Mouse (Mus musculus) adipocyte (in vitro differentiated cells): ENCODE measurements at regions not wholly inside any gene's neighbourhood (a gene's known extent, or its start where the extent isn't known, plus 50 kb on each side); places are given as distances from the start of the nearest gene placed in this dataset.

Source experiments
- DNase-seq: peaks from one replicate; pipeline ENCODE4 v3.0.0-alpha.2; 2016; ENCODE audit warnings: low spot score

DNA sequence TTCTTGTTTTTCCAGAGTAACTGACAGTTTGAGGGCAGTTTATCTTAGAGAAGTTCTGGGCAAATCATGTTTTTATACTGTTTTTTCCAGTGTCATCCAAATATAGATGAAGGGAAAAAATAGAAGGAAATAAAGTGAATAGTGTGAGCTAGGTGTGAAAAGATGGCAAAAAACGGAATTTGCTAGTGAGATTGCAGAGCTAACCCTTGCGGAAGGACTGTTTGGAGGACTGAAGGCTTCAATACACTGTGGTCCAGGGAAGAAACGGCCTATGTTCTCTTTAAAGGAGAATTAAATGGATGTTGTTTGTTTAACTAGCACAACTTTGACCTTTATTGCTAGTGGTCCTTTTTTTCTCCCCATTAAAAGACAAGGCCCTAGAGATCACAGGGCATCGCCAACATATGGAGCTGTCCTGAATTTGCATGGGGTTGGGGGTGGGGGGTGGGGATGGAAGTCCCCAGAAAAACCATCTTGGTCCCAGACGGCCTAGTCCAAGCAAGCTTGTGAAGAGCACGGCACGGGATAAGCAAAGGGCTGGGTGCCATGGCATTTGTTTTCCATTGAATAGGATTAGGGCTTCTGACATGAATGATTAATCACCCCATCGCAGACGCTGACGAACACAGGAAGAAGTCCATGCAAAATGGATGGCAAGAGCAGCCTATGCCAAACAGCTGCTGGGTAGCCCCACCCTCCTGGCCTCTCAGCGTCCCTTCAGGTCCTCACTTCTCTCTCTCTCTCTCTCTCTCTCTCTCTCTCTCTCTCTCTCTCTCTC lies 480.0 kb downstream of the Nuf2 start:
- no peak for DNase-seq

DNA sequence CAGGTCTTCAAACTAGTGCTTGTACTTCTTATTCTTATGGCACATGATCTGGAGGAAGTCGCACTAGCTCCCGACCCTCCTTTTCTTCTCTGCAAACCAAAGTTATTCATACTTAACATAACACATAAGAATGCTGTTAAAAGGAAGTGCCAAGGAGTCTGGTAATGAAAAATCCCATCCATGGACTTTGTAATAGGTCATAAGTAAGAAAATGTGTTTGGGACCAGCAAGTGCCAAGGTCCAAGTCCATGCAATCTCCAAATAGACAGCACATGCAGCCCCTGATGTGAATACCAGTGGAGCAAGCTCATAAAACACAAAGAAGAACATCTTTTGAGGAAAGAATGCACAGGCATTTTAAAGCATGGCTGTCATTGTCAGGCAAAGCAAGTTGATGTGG lies 481.4 kb downstream of the Nuf2 start:
- DNase-seq, result no peak

DNA sequence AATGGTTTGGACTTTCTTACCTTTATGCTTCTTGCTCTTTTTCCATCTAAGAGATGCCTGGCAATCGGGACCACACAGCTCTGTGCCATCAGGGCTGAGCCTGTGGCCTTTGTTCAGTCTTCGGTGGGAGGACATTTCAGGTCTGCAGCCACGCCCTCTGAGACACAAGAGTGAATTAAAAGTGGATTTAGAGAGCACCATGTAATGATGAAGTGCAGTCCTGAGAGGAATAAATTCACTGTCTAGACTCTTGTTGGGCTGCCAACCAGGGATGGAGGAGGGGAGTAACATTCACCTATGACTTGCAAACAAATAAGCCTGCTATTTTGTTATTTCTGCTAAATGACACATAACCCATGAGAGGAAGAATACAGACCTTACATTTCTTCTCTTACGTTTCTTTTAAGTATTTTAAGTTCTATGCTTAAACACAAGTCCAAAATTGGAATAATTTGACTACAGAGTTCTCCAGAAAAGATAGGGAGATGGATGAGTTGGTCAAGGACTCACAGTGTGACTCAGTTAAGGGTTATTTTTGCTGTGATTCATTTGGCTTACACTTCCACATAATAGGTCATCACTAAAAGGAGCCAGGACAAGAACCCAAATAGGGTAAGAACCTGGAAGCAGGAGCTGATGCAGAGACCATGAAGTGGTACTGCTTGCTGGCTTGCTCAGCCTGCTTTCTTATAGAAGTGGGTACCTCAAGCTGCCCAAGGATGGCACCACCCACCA lies 484.3 kb downstream of the Nuf2 start:
- DNase-seq, result no peak

DNA sequence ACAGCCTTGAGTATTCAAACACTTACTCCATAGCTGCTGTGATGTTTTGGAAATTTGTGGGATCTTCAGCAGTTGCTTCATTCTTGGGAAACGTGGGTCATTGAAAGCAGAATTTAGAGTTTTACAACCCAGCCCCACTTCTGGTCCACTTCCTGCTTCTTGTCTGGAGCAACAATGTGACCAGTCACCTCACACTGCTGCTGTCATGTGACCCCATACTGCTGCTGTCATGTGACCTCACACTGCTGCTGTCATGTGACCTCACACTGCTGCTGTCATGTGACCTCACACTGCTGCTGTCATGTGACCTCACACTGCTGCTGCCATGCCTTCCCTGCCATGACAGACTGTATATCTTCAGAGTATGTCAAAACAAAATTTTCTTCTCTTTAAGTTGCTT lies 497.7 kb downstream of the Nuf2 start:
- DNase-seq, result no peak

DNA sequence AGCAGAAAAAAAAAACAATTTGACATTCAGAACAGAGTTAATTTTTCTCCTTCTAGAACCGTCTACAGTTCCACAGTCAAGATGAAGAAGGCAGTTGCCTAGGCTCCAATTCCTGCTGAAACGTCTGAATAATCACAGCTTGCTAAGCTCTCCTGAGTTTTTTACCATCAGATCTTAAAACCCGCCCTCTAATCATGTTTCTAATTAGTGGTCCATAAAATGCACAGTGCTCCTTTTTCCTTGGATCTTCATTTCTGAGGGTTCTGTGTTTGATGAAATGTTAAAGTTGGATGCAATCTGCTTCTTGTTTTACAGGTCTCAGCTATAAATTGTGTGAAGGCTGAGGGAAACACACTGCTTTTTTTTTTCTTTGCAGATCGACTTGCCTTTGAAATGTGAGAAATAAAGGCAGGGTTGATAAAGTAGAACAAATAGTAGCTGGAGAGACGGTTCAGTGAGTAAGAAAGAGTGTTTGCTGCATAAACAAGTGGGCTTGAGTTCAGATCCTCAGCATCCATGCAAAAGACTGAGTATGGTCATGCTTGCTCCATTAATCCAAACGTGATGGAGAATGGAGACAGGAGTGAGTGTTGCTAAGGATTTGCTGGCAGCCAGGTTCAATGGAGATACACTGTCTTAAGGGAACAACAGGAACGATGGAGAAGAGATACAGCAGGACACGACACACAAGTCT lies 499.3 kb downstream of the Nuf2 start:
- no peak for DNase-seq

DNA sequence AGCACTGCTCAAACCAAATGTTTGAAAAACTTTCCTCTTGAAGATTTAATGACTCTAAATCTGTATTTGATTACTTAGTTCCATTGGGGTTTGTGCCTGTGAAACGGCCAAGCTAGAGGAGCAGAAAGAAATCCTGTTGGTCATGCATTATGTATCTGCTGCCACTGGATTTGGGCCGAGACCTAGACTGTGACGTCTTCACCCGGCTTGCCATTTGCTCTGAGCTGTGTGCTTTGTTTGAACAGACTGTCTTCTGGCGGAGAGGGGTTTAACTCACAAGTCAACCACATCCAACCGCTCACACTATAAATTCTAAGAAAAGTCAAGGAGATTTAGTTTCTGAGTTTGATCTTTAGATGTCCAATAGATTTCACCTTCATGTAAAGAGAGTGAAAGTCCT lies 503.6 kb downstream of the Nuf2 start:
- DNase-seq, result no peak

DNA sequence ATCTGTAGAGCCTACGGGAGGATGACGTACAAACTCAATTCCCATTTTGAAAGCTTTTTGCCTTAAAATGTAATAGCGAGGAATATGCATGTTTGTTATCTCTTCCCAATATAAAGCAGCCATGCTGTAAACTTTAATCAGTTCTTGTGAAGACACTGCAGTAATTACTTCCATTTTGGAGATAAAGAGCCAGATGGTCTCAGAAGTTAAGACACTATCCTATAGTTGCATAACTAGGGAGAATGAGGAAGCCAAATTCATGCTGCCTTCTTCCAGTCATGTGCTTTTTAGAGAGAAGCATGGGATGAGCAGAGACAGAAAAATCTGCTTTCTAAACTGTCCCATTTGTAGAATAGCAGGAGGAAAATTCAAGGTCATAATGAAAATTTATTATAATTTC lies 504.0 kb downstream of the Nuf2 start:
- DNase-seq, result no peak

DNA sequence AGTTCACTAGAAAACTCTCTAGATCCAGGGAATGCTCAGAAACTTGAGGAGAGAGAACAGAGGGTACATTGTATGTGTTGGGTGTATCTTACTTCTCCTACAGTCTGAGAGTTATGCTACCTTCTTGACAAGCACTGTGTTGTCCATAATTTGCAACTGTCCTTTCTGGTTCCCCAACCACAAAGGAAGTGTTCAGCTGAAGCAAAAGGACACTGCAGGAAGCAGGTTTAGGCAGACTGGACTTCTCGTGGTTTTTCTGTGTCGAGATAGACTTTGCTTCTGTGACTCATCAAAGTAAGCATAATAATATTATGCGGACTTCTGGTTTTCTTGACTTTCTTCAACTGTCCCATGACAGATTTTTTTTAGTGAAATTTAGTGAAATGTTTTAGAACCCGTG lies 506.7 kb downstream of the Nuf2 start:
- DNase-seq, result no peak

DNA sequence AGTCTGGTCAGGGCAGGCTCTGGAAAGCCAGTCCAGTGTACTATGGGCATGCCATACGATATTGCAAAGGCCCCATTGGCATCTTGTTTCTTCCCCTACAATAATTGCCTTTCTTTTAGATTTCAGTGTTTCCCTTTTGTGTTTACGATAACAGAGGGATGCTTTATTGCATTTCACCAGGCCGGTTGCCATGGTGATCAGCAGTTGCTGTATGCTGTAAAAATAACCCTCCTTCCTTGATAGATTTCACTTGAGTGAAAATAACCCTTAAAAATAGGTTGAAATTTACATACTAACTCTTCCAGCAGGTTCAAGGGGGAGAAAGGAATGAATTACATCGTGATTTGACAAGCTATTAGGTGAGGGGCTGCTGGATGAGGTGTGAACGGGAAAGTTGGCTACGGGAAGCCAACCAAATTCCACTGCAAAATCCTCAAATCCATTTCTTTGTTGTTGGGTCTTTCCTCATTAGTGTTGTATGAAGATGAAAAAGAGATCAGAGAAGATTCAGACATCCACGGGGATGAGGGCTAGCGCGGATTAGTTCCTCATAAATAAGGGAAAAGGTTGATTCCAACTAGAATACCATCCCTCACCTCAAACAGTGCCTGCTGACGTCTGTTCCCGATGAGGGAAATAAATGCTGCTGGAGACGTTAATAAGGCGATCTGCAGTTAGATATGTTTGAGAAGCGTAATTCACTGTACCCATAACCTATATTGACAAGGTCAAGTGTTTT lies 539.6 kb downstream of the Nuf2 start:
- DNase-seq, result no peak

DNA sequence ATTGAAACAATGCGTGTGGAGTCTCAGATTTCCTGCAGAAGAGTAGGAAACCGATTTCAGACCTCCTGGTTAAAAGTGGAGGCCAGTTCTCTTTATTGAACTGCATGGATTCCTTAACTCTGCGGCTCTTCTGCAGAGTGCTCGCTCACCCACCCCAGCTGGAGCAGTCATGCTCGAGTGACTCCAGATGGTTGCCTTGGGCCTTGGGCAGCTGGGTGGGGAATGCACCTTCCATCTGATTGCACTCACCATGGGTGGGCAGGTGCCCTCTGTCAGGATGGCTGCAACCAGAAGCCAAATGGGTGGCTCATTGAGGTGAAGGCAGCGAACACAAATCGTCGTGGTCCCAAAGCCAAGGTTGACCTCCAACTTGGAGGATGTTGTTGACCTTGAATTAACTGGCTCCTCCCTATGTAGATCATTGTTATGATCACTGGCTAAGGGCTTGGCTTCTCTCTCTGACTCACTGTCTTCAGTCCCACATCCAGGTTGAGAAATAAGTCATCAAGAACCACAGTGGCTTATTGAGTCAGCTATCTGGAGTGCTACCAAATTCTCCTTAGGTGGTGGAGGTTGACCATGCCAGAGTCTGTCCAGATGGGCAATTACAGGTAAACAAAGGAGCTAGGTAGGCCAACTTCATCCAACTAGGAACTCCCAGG lies 543.1 kb upstream of the Pbx1 start:
- no peak for DNase-seq

DNA sequence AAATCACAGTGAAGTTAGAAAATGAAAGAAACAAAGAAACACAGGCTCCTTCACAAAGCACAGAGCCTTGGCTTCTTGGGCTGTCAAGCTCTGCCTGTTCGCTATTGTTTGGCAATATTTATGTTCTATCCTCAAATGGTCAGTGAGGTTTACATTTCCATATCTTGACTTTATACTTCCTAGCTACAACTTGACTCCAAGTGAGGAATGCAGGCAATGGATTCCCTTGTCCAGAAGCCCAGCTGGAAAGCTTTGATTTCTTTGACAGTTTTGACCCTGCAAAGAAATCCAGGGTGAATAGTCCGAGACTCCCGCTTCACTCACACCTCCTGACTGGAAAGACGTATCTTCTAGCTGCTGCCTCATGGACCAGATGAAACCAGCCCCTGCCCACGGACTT lies 537.3 kb upstream of the Pbx1 start:
- DNase-seq, result no peak

DNA sequence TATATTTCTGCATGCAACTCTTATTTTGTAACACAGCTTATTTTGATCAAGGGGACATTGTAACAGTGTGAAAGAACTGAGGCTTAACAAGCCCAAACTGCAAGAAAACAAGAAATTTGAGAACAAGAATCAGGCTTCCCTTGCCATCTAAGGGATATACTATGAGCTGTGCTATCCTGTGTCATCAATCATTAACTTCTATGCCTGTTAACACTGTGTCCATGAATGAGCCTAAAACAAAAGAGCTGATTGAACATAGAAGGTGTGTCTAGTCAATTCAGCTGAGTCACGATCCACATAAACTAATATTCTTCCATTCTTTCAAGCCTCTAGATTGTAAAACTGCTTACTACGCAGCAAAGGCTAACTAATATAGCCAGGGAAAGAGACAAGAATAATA lies 535.3 kb upstream of the Pbx1 start:
- DNase-seq, result no peak

DNA sequence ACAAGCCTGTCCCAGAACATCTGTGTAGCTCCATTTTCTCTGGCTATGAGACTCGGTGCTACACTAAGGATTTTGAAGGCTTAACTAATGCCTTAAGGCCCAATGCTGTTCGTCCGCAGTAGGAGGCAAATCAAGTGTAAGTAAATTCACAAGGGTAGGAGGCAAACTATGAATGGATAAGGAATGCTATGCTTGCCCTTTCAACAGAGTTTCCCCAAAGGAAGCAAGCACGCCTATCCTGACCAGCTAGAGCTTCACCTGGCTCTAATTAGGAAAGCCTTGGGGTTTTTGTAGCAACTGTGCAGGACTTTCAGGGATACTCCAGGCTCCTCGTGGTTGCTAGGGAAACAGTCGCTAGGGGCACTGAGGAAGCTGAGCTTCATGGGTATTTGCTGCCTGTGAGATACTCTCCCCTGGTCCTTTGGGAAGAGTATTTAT lies 532.4 kb upstream of the Pbx1 start:
- no peak for DNase-seq

DNA sequence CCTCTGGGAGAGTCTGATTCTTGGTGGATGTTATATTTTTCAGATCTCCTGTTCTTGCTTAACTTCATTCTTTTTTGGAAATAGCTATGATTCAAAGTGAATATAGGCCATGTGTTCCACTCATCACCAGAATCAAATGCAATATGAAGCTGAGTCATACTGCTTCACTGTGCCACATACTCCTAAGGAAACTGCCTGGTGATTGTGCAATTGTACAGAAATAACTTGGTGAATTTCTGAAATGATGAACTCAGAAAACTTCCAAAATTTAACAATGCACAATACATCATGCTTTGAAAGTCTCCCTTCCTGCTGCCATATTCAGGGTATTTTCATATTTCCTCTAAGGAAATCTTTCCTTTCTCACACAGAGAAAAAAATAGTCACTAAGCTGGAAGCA lies 518.9 kb upstream of the Pbx1 start:
- no peak for DNase-seq

DNA sequence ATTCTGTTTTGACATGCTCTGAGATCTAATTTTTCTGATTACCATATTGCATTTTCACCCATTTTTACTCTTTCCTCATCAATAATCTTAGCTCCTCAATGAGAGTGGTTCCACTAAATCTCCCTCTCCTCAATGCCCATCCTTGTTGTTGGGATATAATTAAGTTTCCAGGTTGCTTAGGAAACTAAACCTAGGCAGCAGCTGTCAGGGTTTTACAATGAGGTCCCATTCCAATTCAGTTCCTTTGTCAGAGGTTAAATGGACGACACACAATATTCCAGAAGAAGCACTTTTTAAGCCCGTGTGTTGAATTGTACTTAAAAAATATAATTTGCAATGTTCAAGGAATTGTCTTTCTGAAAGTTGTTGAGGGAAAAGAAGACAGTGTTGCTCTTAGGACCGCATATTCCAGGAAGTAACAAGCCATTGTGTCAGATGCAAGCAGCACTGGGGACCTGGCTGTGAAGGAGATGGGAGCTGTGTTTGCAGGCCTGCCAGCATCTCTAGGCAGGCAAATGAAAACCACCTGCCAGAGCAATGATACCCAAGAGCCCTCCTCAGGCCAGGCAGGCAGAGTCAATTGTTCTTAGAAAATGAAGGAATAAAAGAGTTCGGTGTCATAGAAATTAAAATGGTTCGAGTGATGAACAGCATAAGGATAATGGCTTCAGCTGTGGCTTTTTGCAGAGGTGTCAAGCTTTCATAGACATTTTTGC lies 492.2 kb upstream of the Pbx1 start:
- DNase-seq, result no peak

DNA sequence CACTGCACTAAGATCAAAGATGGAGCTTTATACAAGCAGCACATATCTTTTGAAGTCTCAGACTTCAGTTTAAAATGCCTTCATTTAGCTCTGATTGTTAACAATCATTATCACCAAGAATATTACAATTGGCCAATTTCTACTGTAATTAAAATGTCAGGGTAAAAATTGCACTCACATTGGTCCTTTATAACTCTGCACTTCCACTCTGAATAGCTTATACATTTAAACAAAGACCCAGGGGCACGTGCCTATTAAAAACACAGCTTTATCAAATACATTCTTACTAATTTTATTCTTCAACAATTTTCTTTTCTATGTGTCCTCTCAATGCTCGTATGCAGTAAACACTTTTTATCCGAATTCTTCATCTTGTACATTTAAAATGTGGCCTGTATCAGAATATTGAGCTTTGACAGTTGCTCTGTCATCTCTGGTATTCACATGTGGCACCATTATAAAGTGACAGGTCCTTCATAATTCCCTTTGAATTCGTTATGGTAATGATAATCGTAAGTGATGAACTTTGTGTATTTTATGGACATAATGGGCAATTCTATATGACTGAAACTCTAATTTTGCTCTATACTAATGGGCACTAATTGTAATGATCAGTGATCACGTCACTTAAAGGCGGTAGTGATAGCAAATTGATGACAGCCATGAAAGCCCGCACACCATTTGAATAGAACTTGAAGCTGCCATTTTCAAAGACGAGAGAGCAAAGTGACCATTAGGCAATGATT lies 486.4 kb upstream of the Pbx1 start:
- DNase-seq, result no peak

DNA sequence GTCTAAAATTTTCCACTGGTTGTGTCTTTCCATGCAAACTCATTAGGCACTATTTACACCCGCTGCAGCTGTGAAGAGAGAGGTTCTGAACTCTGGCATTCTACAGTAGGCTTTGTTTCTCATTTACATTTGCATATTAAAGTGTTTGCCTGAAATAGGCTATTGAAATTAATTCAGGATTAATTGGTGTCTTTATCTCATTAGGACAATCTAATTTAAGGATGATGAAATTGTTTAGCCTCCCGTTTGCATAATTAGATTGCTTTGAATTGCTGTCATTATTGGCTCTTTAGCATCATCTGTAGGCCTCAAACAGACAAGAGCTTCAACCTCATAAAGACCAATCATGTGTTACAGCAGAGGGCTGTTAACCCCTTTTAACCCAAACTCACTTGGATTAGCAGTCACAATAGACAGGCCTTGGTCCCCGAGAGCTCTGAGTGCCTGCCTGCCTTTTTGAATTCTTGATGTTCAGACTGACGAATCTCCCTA lies 476.7 kb upstream of the Pbx1 start:
- no peak for DNase-seq

DNA sequence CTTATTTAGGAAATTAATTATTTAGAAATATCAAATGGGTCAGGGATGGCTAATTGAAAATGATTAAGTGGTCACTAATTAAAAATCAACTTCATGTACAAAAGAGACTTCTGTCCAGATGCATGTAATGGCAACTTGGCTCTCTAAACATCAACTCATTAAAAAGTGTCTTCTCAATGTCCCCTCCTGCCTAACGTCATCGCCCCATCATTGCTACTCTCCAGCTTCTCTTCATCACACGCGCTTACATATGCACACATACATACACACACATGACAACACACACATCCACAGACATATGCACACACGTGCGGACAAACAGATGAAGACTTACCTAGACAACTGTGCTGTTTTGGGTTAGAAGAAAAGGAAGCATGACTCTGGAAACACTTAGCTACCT lies 476.1 kb upstream of the Pbx1 start:
- DNase-seq, result no peak

DNA sequence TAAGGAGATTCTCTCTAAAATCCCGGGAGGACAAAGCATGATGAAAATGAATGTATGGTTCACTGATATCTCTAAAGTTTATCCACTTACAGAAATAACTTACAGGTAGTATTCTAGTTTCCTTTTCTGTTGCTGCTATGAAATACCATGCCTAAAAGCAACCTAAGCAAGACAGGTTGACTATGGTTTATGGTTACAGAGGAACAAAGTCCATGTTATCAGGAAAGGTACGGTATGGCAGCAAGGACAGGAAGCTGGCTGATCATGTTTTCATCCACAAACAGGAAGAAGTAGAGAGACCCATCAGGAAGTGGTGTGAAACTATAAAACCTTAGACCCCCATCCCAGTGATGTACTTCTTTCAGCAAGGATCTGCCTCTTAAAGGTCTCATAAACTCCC lies 466.4 kb upstream of the Pbx1 start:
- no peak for DNase-seq

DNA sequence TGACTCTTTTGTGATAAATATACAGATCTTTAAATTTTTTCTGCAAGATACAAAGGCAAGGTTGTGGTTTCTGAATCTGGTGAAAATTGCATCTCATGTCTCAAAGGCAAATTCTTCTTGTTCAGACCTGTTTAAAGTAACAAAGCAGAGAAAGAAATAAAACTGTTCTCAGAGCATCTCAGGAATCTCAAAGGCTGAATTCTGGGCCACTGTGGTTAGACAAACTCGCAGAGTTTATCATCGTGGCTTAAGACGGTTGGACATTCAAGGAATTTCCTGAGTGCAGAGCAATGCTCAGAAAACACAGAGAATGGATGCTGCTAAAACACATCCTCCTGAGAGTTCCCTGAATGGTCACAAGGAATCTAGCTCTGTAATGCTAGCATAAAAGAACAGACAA lies 429.5 kb upstream of the Pbx1 start:
- DNase-seq, result no peak
